Mouse (Mus musculus) fat pad, adult 2 months (tissue): ENCODE results near the gene Nfkbil1.

Source experiments
- DNase-seq: peaks from one replicate; pipeline ENCODE4 v3.0.0-alpha.2; 2011; ENCODE audit warnings: low read depth, low spot score; ENCODE audit errors: extremely low read depth

The Nfkbil1 gene

GRCm38 (mm10) chr17:35235614-35236389 lies at the start of gene Nfkbil1:
Gene Nfkbil1, minus strand, starts transcription at chr17:35235792.
- DNase-seq = peak; percentile 45

GRCm38 (mm10) chr17:35280276-35280675 lies 44.7 kb upstream of the Nfkbil1 start:
- no peak for DNase-seq

GRCm38 (mm10) chr17:35278957-35279688 lies 43.5 kb upstream of the Nfkbil1 start:
- no peak for DNase-seq

- DNase-seq = no peak
Observed at GRCm38 (mm10) chr17:35278049-35278448, 42.5 kb upstream of the Nfkbil1 start.

- no peak for DNase-seq
Observed at GRCm38 (mm10) chr17:35276304-35276864, 40.8 kb upstream of the Nfkbil1 start.

GRCm38 (mm10) chr17:35274770-35275169 lies 39.2 kb upstream of the Nfkbil1 start:
- DNase-seq = no peak

GRCm38 (mm10) chr17:35272249-35272648 lies 36.7 kb upstream of the Nfkbil1 start:
- DNase-seq = no peak

- DNase-seq = no peak
Observed at GRCm38 (mm10) chr17:35269653-35270347, 34.2 kb upstream of the Nfkbil1 start.

GRCm38 (mm10) chr17:35267399-35268086 lies 32.0 kb upstream of the Nfkbil1 start:
- no peak for DNase-seq

- no peak for DNase-seq
Observed at GRCm38 (mm10) chr17:35263523-35263883, 27.9 kb upstream of the Nfkbil1 start.

- DNase-seq = no peak
Observed at GRCm38 (mm10) chr17:35262664-35263522, 27.3 kb upstream of the Nfkbil1 start, which contains the start of gene H2-D1. Gene H2-D1, plus strand, starts transcription at chr17:35262730.

- DNase-seq = no peak
Observed at GRCm38 (mm10) chr17:35261651-35262050, 26.1 kb upstream of the Nfkbil1 start.

- no peak for DNase-seq
Observed at GRCm38 (mm10) chr17:35259621-35260020, 24.0 kb upstream of the Nfkbil1 start.

- DNase-seq = no peak
Observed at GRCm38 (mm10) chr17:35258492-35259478, 23.2 kb upstream of the Nfkbil1 start.

- no peak for DNase-seq
Observed at GRCm38 (mm10) chr17:35257824-35258491, 22.4 kb upstream of the Nfkbil1 start.

- DNase-seq = no peak
Observed at GRCm38 (mm10) chr17:35257378-35257777, 21.8 kb upstream of the Nfkbil1 start.

- DNase-seq = no peak
Observed at GRCm38 (mm10) chr17:35255704-35256103, 20.1 kb upstream of the Nfkbil1 start.

GRCm38 (mm10) chr17:35255301-35255700 lies 19.7 kb upstream of the Nfkbil1 start:
- no peak for DNase-seq
